Mouse (Mus musculus) regulatory T cell (primary cell): ENCODE measurements around the gene Ccl28.
"Not testable (repeated sequence)": the region's sequence is repeated elsewhere in the genome, so short reads cannot be mapped to it uniquely, and the experiment has no call there.

Source experiments
- in situ Hi-C: fragments of 300-600 bp; cut with MboI, MseI; formaldehyde crosslinking; loops from one replicate; pipeline ENCODE4 v1.15.1; 2025; ENCODE audit warnings: high pct_unique_total_duplicates

Ccl28 gene

GRCm38 (mm10) chr13:119644769-119645168 is 21.1 kb downstream of the Ccl28 start:
- in situ Hi-C loops = loop anchor here (5.0 kb wide), 1 partner anchor 33 kb away; no protein-coding TSS in a partner anchor

- in situ Hi-C loops = no loop called here
These were observed 22.9 kb downstream of the Ccl28 start for GRCm38 (mm10) chr13:119646511-119646910.

- in situ Hi-C loops = no loop called here
These were observed 25.5 kb downstream of the Ccl28 start for GRCm38 (mm10) chr13:119648891-119649698.

- in situ Hi-C loops = no loop called here
These were observed 26.1 kb downstream of the Ccl28 start for GRCm38 (mm10) chr13:119649699-119650046.

GRCm38 (mm10) chr13:119654734-119655133 is 31.1 kb downstream of the Ccl28 start:
- in situ Hi-C loops = no loop called here

- in situ Hi-C loops = no loop called here
These were observed 32.6 kb downstream of the Ccl28 start for GRCm38 (mm10) chr13:119656246-119656645.

GRCm38 (mm10) chr13:119656846-119657416 is 33.3 kb downstream of the Ccl28 start:
- in situ Hi-C loops = no loop called here

GRCm38 (mm10) chr13:119661420-119661819 is 37.8 kb downstream of the Ccl28 start:
- in situ Hi-C loops = not testable (repeated sequence)

GRCm38 (mm10) chr13:119678794-119679193 is 55.2 kb downstream of the Ccl28 start:
- in situ Hi-C loops = loop anchor here (5.0 kb wide), 1 partner anchor 36 kb away; no protein-coding TSS in a partner anchor

GRCm38 (mm10) chr13:119679721-119680120 is 56.1 kb downstream of the Ccl28 start:
- in situ Hi-C loops = loop anchor here (5.0 kb wide), 1 partner anchor 37 kb away; no protein-coding TSS in a partner anchor

- in situ Hi-C loops = no loop called here
These were observed 57.5 kb downstream of the Ccl28 start for GRCm38 (mm10) chr13:119681161-119681560.

GRCm38 (mm10) chr13:119684416-119685177 is 61.0 kb downstream of the Ccl28 start:
- in situ Hi-C loops = no loop called here

- in situ Hi-C loops = no loop called here
These were observed 66.1 kb downstream of the Ccl28 start for GRCm38 (mm10) chr13:119689709-119690038.

- in situ Hi-C loops = no loop called here
These were observed 66.6 kb downstream of the Ccl28 start, which contains the start of gene Hmgcs1 for GRCm38 (mm10) chr13:119690039-119690728. Hmgcs1 (plus strand) TSS chr13:119690379.

GRCm38 (mm10) chr13:119690876-119691620 is 67.4 kb downstream of the Ccl28 start:
- in situ Hi-C loops = no loop called here

- in situ Hi-C loops = not testable (repeated sequence)
These were observed 68.3 kb downstream of the Ccl28 start for GRCm38 (mm10) chr13:119691958-119692357.

GRCm38 (mm10) chr13:119695676-119696075 is 72.1 kb downstream of the Ccl28 start:
- in situ Hi-C loops = no loop called here

- in situ Hi-C loops = no loop called here
These were observed 72.9 kb downstream of the Ccl28 start for GRCm38 (mm10) chr13:119696496-119696895.

- in situ Hi-C loops = no loop called here
These were observed 74.8 kb downstream of the Ccl28 start for GRCm38 (mm10) chr13:119698436-119698835.
